Mouse (Mus musculus): ENCODE measurements around the gene Ttll3.

Ttll3 gene

GRCm38 (mm10) chr6:113377496-113378385 is 11.3 kb upstream of the Ttll3 start, which contains the start of the genes Tada3 and Arpc4:
Gene Tada3 (minus strand): TSS chr6:113377883.
Gene Arpc4 (plus strand): TSS chr6:113378115.
- peak; percentile 87 to 89 for DNase-seq (ENCODE audit: low spot score in 2 of 2)

DNA sequence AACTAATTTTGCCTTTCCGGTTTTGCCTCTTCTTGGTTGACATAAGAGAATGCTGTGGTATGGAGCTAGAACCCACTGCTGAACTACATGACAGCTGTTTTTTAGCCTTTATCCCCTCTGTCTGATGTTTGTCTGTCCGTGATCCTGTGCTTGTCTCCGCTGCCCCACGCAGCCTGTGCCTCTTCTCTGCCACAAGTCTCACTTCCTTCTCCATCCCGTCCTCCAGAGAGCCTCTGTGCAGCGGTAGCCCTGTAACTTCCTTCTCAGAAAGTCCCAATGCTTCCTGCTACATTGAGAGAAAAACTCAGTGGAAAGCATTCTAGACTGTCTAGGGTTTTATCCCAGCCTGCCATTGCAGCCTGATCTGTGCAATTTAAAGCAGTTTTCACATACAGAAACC is 9.8 kb upstream of the Ttll3 start:
- DNase-seq (ENCODE audit: low spot score in 2 of 2): no peak

DNA sequence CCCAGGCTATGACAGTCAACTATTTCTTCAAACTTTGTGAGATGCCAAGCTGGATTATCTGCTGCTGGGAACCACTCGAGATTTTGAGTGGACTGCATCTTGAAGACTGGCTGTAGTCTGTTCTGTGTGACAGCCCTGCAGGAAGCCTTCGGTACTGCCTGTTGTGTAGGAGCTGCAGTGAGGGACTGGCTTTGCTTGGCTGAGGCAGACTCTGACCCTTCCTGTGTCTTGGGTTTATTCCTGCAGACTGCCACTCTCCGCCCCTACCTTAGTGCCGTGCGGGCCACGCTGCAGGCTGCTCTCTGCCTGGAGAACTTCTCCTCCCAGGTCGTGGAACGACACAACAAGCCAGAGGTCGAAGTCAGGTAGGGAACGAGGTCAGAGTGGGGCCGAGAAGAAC is 8.6 kb upstream of the Ttll3 start:
- DNase-seq (ENCODE audit: low spot score in 2 of 2): no peak

- DNase-seq (ENCODE audit: low spot score in 2 of 2): no peak
Measured at GRCm38 (mm10) chr6:113384351-113384927, 4.6 kb upstream of the Ttll3 start.

DNA sequence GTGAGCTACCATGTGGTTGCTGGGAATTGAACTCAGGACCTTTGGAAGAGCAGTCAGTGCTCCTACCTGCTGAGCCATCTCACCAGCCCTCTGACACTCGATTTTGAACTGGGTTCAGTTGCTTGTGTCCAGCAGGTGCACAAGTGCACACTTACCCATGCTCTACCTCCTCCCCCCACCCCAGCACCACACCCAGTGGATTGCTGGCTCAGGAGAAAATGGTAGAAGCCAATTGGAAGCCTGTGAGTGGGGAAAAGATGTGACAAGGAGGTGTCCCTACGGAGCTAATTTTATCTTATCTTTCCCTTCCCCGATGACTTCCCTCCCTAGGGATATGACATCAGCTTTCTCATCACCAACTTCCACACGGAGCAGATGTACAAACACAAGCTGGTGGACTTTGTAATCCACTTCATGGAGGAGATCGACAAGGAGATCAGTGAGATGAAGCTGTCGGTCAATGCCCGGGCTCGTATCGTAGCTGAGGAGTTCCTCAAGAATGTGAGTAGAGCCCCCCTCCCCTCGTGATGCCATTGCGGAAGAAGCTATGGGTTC is 3.8 kb upstream of the Ttll3 start:
- DNase-seq (ENCODE audit: low spot score in 2 of 2): no peak

GRCm38 (mm10) chr6:113386025-113386424 is 3.0 kb upstream of the Ttll3 start:
- DNase-seq (ENCODE audit: low spot score in 2 of 2): no peak

- no peak for DNase-seq (ENCODE audit: low spot score in 2 of 2)
Measured at GRCm38 (mm10) chr6:113390715-113391114, 1.7 kb downstream of the Ttll3 start.

GRCm38 (mm10) chr6:113392015-113392386 is 2.9 kb downstream of the Ttll3 start:
- no peak for DNase-seq (ENCODE audit: low spot score in 2 of 2)

DNA sequence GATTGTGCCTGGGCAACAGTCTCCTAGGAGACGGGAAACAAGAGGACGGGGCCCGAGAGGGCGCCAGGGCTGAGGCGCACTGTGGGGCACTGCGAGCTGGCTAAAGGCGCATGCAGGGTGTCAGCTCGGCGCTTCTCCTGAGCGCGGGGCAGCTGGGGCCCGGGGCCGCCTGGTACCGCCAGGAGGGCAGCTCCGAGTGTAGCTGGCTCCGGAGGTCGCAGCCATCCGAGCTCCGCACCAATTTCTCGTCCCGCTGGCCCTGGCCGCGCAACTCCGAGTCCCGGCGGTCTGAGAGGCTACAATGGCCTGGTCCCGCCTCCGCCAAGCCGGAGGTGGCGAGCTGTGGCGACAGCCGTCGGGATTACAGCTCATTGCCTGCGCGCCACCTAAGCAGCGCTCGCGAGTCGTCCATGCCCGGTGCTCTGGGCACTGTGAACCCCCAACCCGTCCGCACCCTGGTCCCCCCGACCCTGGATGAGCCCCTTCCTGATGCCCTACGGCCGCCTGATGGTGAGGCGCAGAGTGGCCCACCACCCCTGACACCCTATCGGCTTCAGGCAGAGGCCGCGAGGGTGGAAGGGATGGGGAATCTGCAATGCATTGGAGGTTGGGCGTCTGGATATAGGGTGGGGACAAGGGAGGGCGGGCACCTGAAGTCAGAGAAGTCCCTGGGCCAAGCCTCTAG is 3.5 kb downstream of the Ttll3 start:
- DNase-seq (ENCODE audit: low spot score in 2 of 2): peak; percentile 17 to 22

DNA sequence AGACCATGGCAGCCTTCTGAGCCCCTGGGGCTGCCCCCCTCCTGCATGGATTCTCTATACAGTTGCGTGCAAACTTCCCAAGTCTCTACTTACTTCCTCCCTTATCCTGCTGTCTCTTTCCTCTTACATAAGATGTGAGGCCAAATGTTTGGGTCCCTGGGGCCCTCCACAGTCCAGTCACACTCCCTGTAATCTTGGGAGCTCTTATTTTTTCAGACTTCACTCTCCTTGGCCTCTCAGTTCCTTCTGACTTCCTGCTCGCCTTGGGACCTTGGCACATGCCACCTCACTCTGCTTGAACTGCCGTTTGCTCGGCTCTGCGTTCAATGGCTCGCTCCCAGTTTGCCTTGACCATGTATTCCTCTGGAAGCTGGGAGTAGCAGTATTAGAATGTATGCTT is 4.9 kb downstream of the Ttll3 start:
- DNase-seq (ENCODE audit: low spot score in 2 of 2): no peak

- no peak for DNase-seq (ENCODE audit: low spot score in 2 of 2)
Measured at GRCm38 (mm10) chr6:113394811-113395210, 5.8 kb downstream of the Ttll3 start.

GRCm38 (mm10) chr6:113395501-113395900 is 6.4 kb downstream of the Ttll3 start:
- DNase-seq (ENCODE audit: low spot score in 2 of 2): no peak

- no peak for DNase-seq (ENCODE audit: low spot score in 2 of 2)
Measured at GRCm38 (mm10) chr6:113396270-113397030, 7.4 kb downstream of the Ttll3 start.

DNA sequence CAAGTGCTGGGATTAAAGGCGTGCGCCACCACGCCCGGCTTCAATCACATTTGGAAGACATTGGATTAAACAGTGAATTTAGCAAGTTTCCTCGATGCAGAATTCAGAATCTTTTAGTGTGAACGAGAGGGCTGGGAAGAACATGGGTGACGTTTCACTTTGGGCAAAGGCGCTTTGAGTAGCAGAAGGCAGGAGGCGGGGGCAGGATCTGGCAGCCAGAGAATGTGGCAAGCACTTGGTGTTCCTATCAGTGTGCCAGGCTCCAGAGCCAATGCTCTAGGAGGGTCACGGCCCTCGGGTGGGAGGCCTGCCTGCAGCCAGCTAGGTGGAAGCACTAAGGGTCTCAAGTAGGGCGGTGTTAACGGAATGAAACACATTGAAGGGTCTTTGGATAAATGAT is 13.0 kb downstream of the Ttll3 start:
- no peak for DNase-seq (ENCODE audit: low spot score in 2 of 2)

DNA sequence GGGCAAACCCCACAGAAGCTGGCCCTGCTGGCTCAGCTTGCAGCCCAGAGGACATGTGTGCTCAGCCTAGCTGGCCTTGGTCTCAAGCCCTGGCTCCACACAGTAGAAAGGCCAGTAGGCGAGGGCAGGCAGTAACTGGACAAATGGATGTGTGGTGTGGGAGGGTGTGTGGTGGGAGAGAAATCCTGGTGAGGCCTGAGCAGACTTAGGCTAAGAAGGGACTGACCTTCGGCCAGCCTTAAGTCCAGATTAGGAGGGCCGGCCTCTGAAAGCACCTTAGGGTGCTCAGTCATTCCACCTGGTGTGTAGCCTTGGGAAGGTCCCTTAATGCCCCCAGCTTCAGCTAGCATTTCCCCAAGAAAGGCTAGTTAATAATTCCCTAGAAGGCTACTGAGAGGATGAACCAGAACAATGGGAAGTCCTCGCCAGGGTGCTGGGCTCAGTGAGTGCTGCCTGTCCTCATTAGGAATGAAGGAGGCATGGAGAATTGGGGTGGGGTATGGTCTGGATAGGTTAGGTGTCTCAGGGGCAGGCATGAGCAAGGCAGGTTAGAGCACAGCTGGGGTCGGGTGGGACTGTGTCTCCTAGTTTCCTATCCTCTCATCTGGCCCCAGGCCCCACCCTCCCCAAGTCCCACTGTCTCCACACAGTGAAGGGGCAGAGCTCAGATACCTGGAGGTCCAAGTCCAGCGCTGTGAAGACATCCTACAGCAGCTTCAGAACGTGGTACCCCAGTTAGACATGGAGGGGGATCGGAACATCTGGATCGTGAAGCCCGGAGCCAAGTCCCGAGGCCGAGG is 15.8 kb downstream of the Ttll3 start:
- no peak for DNase-seq (ENCODE audit: low spot score in 2 of 2)

- DNase-seq (ENCODE audit: low spot score in 2 of 2): no peak
Measured at GRCm38 (mm10) chr6:113405483-113405882, 16.4 kb downstream of the Ttll3 start.

GRCm38 (mm10) chr6:113406683-113407082 is 17.6 kb downstream of the Ttll3 start:
- no peak for DNase-seq (ENCODE audit: low spot score in 2 of 2)

DNA sequence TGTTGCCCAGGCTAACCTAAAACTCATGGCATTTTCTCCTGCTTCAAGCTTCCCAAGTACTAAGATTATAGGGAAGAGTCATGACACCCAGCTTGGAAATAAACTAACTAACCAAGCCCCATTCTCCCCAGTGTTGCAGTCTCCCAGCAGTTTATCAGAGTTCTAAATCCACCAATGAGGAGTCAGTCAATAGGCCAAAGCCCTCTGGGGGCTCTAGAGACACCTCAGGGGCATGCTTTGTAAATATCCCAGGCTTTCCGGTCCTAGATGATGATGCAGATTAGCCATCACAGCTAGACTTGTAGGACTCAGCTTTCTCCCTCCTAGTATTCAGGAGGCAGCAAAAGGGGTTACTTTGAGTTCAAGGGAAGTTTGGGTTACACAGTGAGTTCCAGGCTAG is 20.9 kb downstream of the Ttll3 start:
- DNase-seq (ENCODE audit: low spot score in 2 of 2): no peak

DNA sequence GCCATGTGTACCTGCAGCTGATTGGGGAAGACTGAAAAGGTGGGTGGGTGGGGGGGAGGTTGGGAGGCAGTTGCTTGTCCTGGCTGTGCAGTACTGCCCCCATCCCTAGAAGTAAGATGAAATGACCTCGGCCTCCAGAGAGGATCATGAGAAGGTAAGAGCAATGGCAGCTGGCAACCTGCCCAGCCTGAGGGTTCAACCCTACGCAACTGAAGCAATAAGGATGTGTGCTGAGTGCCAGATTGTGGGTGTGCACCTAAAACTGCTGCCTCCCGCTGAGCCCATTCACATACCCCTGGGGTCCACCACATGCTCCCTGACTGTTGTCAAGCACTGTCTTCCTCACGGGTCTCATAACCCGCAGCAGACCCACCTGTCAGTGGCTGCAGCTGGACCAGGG is 27.4 kb downstream of the Ttll3 start:
- DNase-seq (ENCODE audit: low spot score in 2 of 2): no peak

DNA sequence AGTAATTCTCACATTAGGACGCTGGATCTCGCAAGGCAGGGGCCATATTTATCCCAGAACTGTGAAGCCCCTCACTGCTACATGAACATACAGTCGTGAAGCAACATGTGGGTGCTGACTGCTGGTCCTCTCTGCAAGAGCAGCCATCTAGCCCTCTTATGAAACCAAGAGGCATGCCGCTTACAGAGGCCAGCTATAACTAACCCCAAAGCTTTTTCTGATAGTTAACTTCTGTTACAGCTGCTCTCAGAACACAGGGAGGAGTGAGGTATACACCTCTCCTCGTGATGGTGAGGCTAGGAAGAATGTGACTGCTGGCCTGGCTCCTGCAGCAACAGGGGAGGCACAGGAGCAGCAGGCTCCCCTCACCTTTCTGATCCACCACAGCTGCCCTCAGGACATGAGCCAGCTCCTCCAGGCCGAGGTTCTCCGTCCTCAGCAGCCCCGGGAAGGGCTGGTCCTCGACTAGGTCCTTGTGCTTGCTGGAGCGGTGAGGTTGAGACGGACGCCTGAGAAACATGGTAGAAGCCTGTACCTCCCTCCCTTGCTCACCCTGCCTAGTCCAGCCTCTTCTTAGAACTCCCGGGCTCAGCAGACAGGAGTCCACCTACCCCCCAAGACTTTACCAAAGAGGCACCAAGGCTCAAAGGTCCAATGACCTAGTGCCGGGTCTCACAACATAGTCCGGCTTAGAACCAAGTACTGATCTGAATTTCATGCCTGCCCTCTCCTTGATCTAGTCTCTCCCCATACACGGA is 29.6 kb downstream of the Ttll3 start:
- no peak for DNase-seq (ENCODE audit: low spot score in 2 of 2)

Measured in urinary bladder, postnatal 36 days (tissue).